Mouse (Mus musculus) midbrain, embryonic 11.5 days (tissue): ENCODE measurements around the gene Ssmem1. TPM values are rescaled to one million over a fixed set of nuclear protein-coding genes. Genes with fewer than 3 reads are reported as not detected.

Experiments
- ATAC-seq: fragments of 200-750 bp; cut with Nextera tagmentation; 2 replicates; pipeline ENCODE4 v1.8.0; 2017; ENCODE audit warnings: moderate TSS enrichment, moderate library complexity; ENCODE audit not compliant: low FRiP score
- DNase-seq: peaks from one replicate; pipeline ENCODE4 v3.0.0; 2015; ENCODE audit warnings: low spot score; ENCODE audit errors: missing footprints
- H3K27ac ChIP-seq: fragments of 300-500 bp; sonication (generic); 2 replicates; pipeline ENCODE4 v1.5.1; 2014; ENCODE audit warnings: low read depth, low read length
- H3K27me3 ChIP-seq: fragments of 300-500 bp; sonication (generic); 2 replicates; pipeline ENCODE4 v1.6.1; 2014; ENCODE audit warnings: mild to moderate bottlenecking, low read length, moderate library complexity, mixed read lengths; ENCODE audit not compliant: control insufficient read depth, insufficient read depth
- H3K36me3 ChIP-seq: fragments of 300-500 bp; sonication (generic); 2 replicates; pipeline ENCODE4 v1.6.1; 2014; ENCODE audit warnings: mild to moderate bottlenecking, low read length, moderate library complexity, mixed read lengths; ENCODE audit not compliant: control insufficient read depth, insufficient read depth
- H3K4me1 ChIP-seq: fragments of 300-500 bp; sonication (generic); 2 replicates; pipeline ENCODE4 v1.6.1; 2014; ENCODE audit warnings: low read length; ENCODE audit not compliant: control insufficient read depth, insufficient read depth
- H3K4me2 ChIP-seq: fragments of 300-500 bp; sonication (generic); 2 replicates; pipeline ENCODE4 v1.6.1; 2014; ENCODE audit warnings: mild to moderate bottlenecking, moderate library complexity
- H3K4me3 ChIP-seq: fragments of 300-500 bp; sonication (generic); 2 replicates; pipeline ENCODE4 v1.5.1; 2014; ENCODE audit warnings: low read depth, low read length
- H3K9ac ChIP-seq: fragments of 300-500 bp; sonication (generic); 2 replicates; pipeline ENCODE4 v1.6.1; 2014; ENCODE audit warnings: low read length
- H3K9me3 ChIP-seq: fragments of 300-500 bp; sonication (generic); 2 replicates; pipeline ENCODE4 v1.6.1; 2016; ENCODE audit warnings: low read length; ENCODE audit not compliant: control insufficient read depth
- WGBS: fragments of 180-500 bp; shearing (Covaris S2); extraction: QIAGEN DNeasy Blood & Tissue Kit; methylation state at CpG from one replicate; pipeline ENCODE4 v1.1.7; 2014; 5-methylcytosine and 5-hydroxymethylcytosine counted together
- polyA plus RNA-seq: library from polyadenylated mRNA; unstranded; fragments of >200 nt; fragmentation: Nextera tagmentation; extraction: Ambion mirVana; gene quantifications from 2 replicates; pipeline ENCODE4 v1.2.1, GENCODE M21; 2014

The Ssmem1 gene
- polyA plus RNA-seq, 1 experiment from 2014 or later, result 0.49 TPM

GRCm38 (mm10) chr6:30471706-30472105 is 37.9 kb upstream of the Ssmem1 start:
- H3K4me3 ChIP-seq, result no peak overlapping the region
- 78% methylated on average over 3 of the region's 3 CpGs for WGBS
- DNase-seq (no peak), ATAC-seq (no peak)
- H3K4me1 ChIP-seq, result no peaks in the 10 kb centered on the region
- no peak overlapping the region for H3K27ac ChIP-seq
- H3K9me3 ChIP-seq, result no peaks in the 10 kb centered on the region
- no peaks in the 10 kb centered on the region for H3K36me3 ChIP-seq
- no peak overlapping the region for H3K9ac ChIP-seq
- no peaks in the 10 kb centered on the region for H3K27me3 ChIP-seq
- no peak overlapping the region for H3K4me2 ChIP-seq

GRCm38 (mm10) chr6:30476025-30476765 is 33.5 kb upstream of the Ssmem1 start:
- H3K36me3 ChIP-seq, result peaks cover 10% of the 10 kb centered on the region
- no peak overlapping the region for H3K27ac ChIP-seq
- no peaks in the 10 kb centered on the region for H3K27me3 ChIP-seq
- H3K4me3 ChIP-seq, result no peak overlapping the region
- H3K9me3 ChIP-seq, result no peaks in the 10 kb centered on the region
- no peak overlapping the region for H3K4me2 ChIP-seq
- WGBS, result 75% methylated on average over 10 of the region's 10 CpGs
- H3K4me1 ChIP-seq, result no peaks in the 10 kb centered on the region
- no peak for ATAC-seq
- H3K9ac ChIP-seq, result no peak overlapping the region
- DNase-seq, result no peak

- DNase-seq, result no peak
- no peak overlapping the region for H3K9ac ChIP-seq
- peaks cover 10% of the 10 kb centered on the region for H3K36me3 ChIP-seq
- no peaks in the 10 kb centered on the region for H3K4me1 ChIP-seq
- H3K4me3 ChIP-seq, result no peak overlapping the region
- no peak overlapping the region for H3K27ac ChIP-seq
- no peak overlapping the region for H3K4me2 ChIP-seq
- H3K27me3 ChIP-seq, result no peaks in the 10 kb centered on the region
- no peaks in the 10 kb centered on the region for H3K9me3 ChIP-seq
- WGBS, result 83% methylated on average over 8 of the region's 8 CpGs
- ATAC-seq, result no peak
Observed at GRCm38 (mm10) chr6:30477210-30477714, 32.4 kb upstream of the Ssmem1 start.

GRCm38 (mm10) chr6:30477784-30478183 is 31.9 kb upstream of the Ssmem1 start:
- Histone ChIP-seq H3K4me3 (no peak overlapping the region), H3K4me2 (no peak overlapping the region), H3K27ac (no peak overlapping the region), H3K36me3 (peaks cover 10% of the 10 kb centered on the region), H3K4me1 (no peaks in the 10 kb centered on the region), H3K9ac (no peak overlapping the region), H3K9me3 (no peaks in the 10 kb centered on the region), H3K27me3 (no peaks in the 10 kb centered on the region)
- WGBS, result 89% methylated on average over 6 of the region's 6 CpGs
- no peak for ATAC-seq
- no peak for DNase-seq

- H3K27ac ChIP-seq, result no peak overlapping the region
- peaks cover 14% of the 10 kb centered on the region for H3K36me3 ChIP-seq
- DNase-seq (no peak), ATAC-seq (no peak)
- no peak overlapping the region for H3K4me3 ChIP-seq
- H3K9me3 ChIP-seq, result no peaks in the 10 kb centered on the region
- H3K4me2 ChIP-seq, result no peak overlapping the region
- no peak overlapping the region for H3K9ac ChIP-seq
- WGBS, result 97% methylated on average over 3 of the region's 3 CpGs
- H3K27me3 ChIP-seq, result no peaks in the 10 kb centered on the region
- H3K4me1 ChIP-seq, result no peaks in the 10 kb centered on the region
Observed at GRCm38 (mm10) chr6:30479418-30479817, 30.2 kb upstream of the Ssmem1 start.

GRCm38 (mm10) chr6:30482908-30483307 is 26.7 kb upstream of the Ssmem1 start:
- H3K27ac ChIP-seq, result no peak overlapping the region
- H3K4me3 ChIP-seq, result no peak overlapping the region
- H3K4me2 ChIP-seq, result no peak overlapping the region
- DNase-seq (no peak), ATAC-seq (no peak)
- no peaks in the 10 kb centered on the region for H3K27me3 ChIP-seq
- H3K36me3 ChIP-seq, result peaks cover 24% of the 10 kb centered on the region
- no peaks in the 10 kb centered on the region for H3K4me1 ChIP-seq
- 86% methylated on average over 2 of the region's 2 CpGs for WGBS
- no peak overlapping the region for H3K9ac ChIP-seq
- H3K9me3 ChIP-seq, result no peaks in the 10 kb centered on the region

GRCm38 (mm10) chr6:30486504-30486903 is 23.1 kb upstream of the Ssmem1 start:
- no peak overlapping the region for H3K9ac ChIP-seq
- H3K4me1 ChIP-seq, result no peaks in the 10 kb centered on the region
- no peak overlapping the region for H3K27ac ChIP-seq
- WGBS, result 90% methylated on average over 6 of the region's 6 CpGs
- DNase-seq (no peak), ATAC-seq (no peak)
- H3K4me2 ChIP-seq, result no peak overlapping the region
- H3K9me3 ChIP-seq, result no peaks in the 10 kb centered on the region
- H3K27me3 ChIP-seq, result no peaks in the 10 kb centered on the region
- no peak overlapping the region for H3K4me3 ChIP-seq
- H3K36me3 ChIP-seq, result peaks cover 18% of the 10 kb centered on the region

- H3K4me3 ChIP-seq, result no peak overlapping the region
- WGBS, result 89% methylated on average over 3 of the region's 3 CpGs
- no peaks in the 10 kb centered on the region for H3K27me3 ChIP-seq
- peaks cover 11% of the 10 kb centered on the region; the same call in 1 of the 2 replicates for H3K36me3 ChIP-seq
- no peak overlapping the region for H3K9ac ChIP-seq
- no peaks in the 10 kb centered on the region for H3K4me1 ChIP-seq
- no peaks in the 10 kb centered on the region for H3K9me3 ChIP-seq
- no peak overlapping the region for H3K27ac ChIP-seq
- no peak for DNase-seq
- no peak overlapping the region for H3K4me2 ChIP-seq
- ATAC-seq, result no peak
Observed at GRCm38 (mm10) chr6:30499049-30499448, 10.6 kb upstream of the Ssmem1 start.

- no peaks in the 10 kb centered on the region for H3K27me3 ChIP-seq
- no peaks in the 10 kb centered on the region for H3K9me3 ChIP-seq
- peaks cover 10% of the 10 kb centered on the region for H3K4me1 ChIP-seq
- 0 out of 2 replicates have a peak, but pooled peaks cover 4% of the 10 kb centered on the region for H3K36me3 ChIP-seq
- ATAC-seq, result no peak
- peak overlapping the region; percentile 86 for H3K9ac ChIP-seq
- WGBS, result 3% methylated on average over 2 of the region's 2 CpGs
- peak overlapping the region; percentile 93 for H3K27ac ChIP-seq
- peak; percentile 87 for DNase-seq
- peak overlapping the region; percentile 51 for H3K4me3 ChIP-seq
- H3K4me2 ChIP-seq, result peak overlapping the region; percentile 67
Observed at GRCm38 (mm10) chr6:30508824-30509223, 825 bp upstream of the Ssmem1 start.
